Mouse (Mus musculus) stomach, postnatal 0 days (tissue): ENCODE data around the gene Ptprk. TPM values are rescaled to one million over a fixed set of nuclear protein-coding genes. Genes with fewer than 3 reads are reported as not detected.

ENCODE experiments used
- ATAC-seq: fragments of 200-750 bp; cut with Nextera tagmentation; 2 replicates; pipeline ENCODE4 v1.8.0; 2017; ENCODE audit not compliant: low FRiP score, low TSS enrichment
- DNase-seq: peaks from one replicate; pipeline ENCODE4 v3.0.0-alpha.2; 2016; ENCODE audit warnings: low spot score
- H3K27ac ChIP-seq: fragments of 300-500 bp; sonication (generic); replicated peaks from 2 replicates; pipeline ENCODE4 v1.5.1; 2014; ENCODE audit warnings: mild to moderate bottlenecking, control low read depth
- H3K27me3 ChIP-seq: fragments of 300-500 bp; sonication (generic); 2 replicates; pipeline ENCODE4 v1.6.1; 2014; ENCODE audit warnings: low read length; ENCODE audit not compliant: control insufficient read depth, insufficient read depth
- H3K36me3 ChIP-seq: fragments of 300-500 bp; sonication (generic); 2 replicates; pipeline ENCODE4 v1.6.1; 2014; ENCODE audit warnings: low read length, mixed read lengths; ENCODE audit not compliant: control insufficient read depth, insufficient read depth
- H3K4me1 ChIP-seq: fragments of 300-500 bp; sonication (generic); replicated peaks from 2 replicates; pipeline ENCODE4 v1.6.1; 2014; ENCODE audit warnings: antibody characterized with exemption; ENCODE audit not compliant: control insufficient read depth, insufficient read depth
- H3K4me2 ChIP-seq: fragments of 300-500 bp; sonication (generic); replicated peaks from 2 replicates; pipeline ENCODE4 v1.6.1; 2014; ENCODE audit warnings: low read depth, mild to moderate bottlenecking, control low read depth, moderate library complexity
- H3K4me3 ChIP-seq: fragments of 300-500 bp; sonication (generic); 2 replicates; pipeline ENCODE4 v1.5.1; 2014; ENCODE audit warnings: low read depth, low read length, control low read depth
- H3K9ac ChIP-seq: fragments of 300-500 bp; sonication (generic); 2 replicates; pipeline ENCODE4 v1.6.1; 2014; ENCODE audit warnings: mild to moderate bottlenecking, low read length, control low read depth, mixed read lengths
- H3K9me3 ChIP-seq: fragments of 300-500 bp; sonication (generic); 2 replicates; pipeline ENCODE4 v1.6.1; 2016; ENCODE audit warnings: low read length; ENCODE audit not compliant: control insufficient read depth
- CTCF ChIP-seq: IDR thresholded peaks from 2 replicates; pipeline ENCODE4 v1.5.1; 2016; ENCODE audit warnings: antibody characterized with exemption, low read depth, mild to moderate bottlenecking, moderate library complexity
- EP300 ChIP-seq: optimal IDR thresholded peaks from 2 replicates; pipeline ENCODE3; 2016; ENCODE audit warnings: antibody characterized with exemption
- WGBS: fragments of 180-500 bp; shearing (Covaris S2); extraction: QIAGEN DNeasy Blood & Tissue Kit; methylation state at CpG from one replicate; pipeline ENCODE4 v1.1.7; 2014; 5-methylcytosine and 5-hydroxymethylcytosine counted together
- polyA plus RNA-seq: library from polyadenylated mRNA; unstranded; fragments of >200 nt; fragmentation: Nextera tagmentation; extraction: Ambion mirVana; gene quantifications from 2 replicates; pipeline ENCODE4 v1.2.1, GENCODE M21; 2015

Gene Ptprk
- polyA plus RNA-seq, 1 experiment from 2014 or later = 26.9 TPM

- Histone ChIP-seq H3K27me3 (no peaks in the 10 kb centered on the region), H3K9me3 (no peaks in the 10 kb centered on the region), H3K4me3 (no peak overlapping the region), H3K4me1 (no peaks in the 10 kb centered on the region), H3K4me2 (no peak overlapping the region), H3K9ac (no peak overlapping the region), H3K27ac (no peak overlapping the region), H3K36me3 (no peaks in the 10 kb centered on the region)
- ATAC-seq (no peak), DNase-seq (no peak)
- WGBS = 84% methylated on average over 3 of the region's 3 CpGs
- TF ChIP-seq EP300 (no peak), CTCF (no peak)
Observed at GRCm38 (mm10) chr10:28564110-28564674, 489.6 kb downstream of the Ptprk start.

DNA sequence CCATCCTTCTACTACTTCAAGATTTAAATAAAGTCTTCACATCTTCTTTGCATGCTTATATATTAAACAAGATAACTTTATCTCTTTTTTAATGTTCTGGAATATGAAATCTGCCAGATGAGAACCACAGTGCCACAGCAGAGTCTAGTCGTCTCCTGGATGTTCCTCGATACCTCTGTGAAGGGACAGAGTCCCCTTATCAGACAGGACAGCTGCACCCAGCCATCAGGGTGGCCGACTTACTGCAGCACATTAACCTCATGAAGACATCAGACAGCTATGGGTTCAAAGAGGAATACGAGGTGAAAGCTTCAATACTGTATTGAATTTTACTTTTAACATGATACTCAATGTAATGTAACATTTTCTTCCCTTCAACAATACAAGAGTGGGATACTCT lies 491.8 kb downstream of the Ptprk start:
- Histone ChIP-seq H3K27me3 (no peaks in the 10 kb centered on the region), H3K27ac (no peak overlapping the region), H3K9me3 (no peaks in the 10 kb centered on the region), H3K4me1 (no peaks in the 10 kb centered on the region), H3K4me3 (no peak overlapping the region), H3K9ac (no peak overlapping the region), H3K36me3 (no peaks in the 10 kb centered on the region), H3K4me2 (no peak overlapping the region)
- no peak for ATAC-seq
- 89% methylated on average over 4 of the region's 4 CpGs for WGBS
- no peak for DNase-seq
- TF ChIP-seq CTCF = no peak

- Histone ChIP-seq H3K4me1 (no peaks in the 10 kb centered on the region), H3K36me3 (no peaks in the 10 kb centered on the region), H3K4me3 (no peak overlapping the region), H3K4me2 (no peak overlapping the region), H3K9ac (no peak overlapping the region), H3K27ac (no peak overlapping the region), H3K9me3 (no peaks in the 10 kb centered on the region), H3K27me3 (no peaks in the 10 kb centered on the region)
- no peak for ATAC-seq
- TF ChIP-seq EP300 (no peak), CTCF (no peak)
- no peak for DNase-seq
- 94% methylated on average over 2 of the region's 2 CpGs for WGBS
Observed at GRCm38 (mm10) chr10:28566828-28567227, 492.2 kb downstream of the Ptprk start.

GRCm38 (mm10) chr10:28567441-28567840 lies 492.8 kb downstream of the Ptprk start:
- no peaks in the 10 kb centered on the region for H3K36me3 ChIP-seq
- H3K9me3 ChIP-seq = no peaks in the 10 kb centered on the region
- ATAC-seq = no peak
- no peak for TF ChIP-seq EP300
- H3K27me3 ChIP-seq = no peaks in the 10 kb centered on the region
- no peak overlapping the region for H3K9ac ChIP-seq
- H3K4me1 ChIP-seq = no peaks in the 10 kb centered on the region
- 82% methylated on average over 3 of the region's 3 CpGs for WGBS
- no peak overlapping the region for H3K27ac ChIP-seq
- no peak overlapping the region for H3K4me2 ChIP-seq
- DNase-seq = no peak
- no peak overlapping the region for H3K4me3 ChIP-seq

- Histone ChIP-seq H3K4me1 (no peaks in the 10 kb centered on the region), H3K9ac (no peak overlapping the region), H3K36me3 (no peaks in the 10 kb centered on the region), H3K9me3 (no peaks in the 10 kb centered on the region), H3K27ac (no peak overlapping the region), H3K27me3 (no peaks in the 10 kb centered on the region), H3K4me2 (no peak overlapping the region), H3K4me3 (no peak overlapping the region)
- WGBS = 90% methylated on average over 5 of the region's 5 CpGs
- TF ChIP-seq EP300 (no peak), CTCF (no peak)
- no peak for DNase-seq
- ATAC-seq = no peak
Observed at GRCm38 (mm10) chr10:28568047-28568446, 493.4 kb downstream of the Ptprk start.

DNA sequence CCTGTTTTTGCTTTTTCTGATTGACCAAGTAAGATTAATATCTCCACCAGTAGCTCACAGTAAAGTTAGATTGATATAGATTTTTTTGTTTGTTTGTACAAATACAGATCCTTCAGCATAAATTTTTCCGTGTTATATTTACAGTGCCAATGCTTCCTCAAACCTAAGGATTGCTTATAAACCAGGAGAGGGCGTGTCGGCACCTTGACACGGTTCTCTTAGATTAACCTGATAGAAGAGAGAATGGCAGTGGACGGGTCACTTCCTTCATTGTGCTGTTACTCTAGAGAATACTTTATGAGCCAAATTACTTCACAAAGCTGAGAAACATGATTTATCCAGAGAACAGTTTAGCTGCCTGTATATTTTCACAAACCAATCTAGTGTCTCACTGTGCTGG lies 505.0 kb downstream of the Ptprk start:
- DNase-seq (no peak), ATAC-seq (no peak)
- H3K9ac ChIP-seq = no peak overlapping the region
- H3K4me3 ChIP-seq = no peak overlapping the region
- no peaks in the 10 kb centered on the region for H3K27me3 ChIP-seq
- H3K4me1 ChIP-seq = no peaks in the 10 kb centered on the region
- H3K27ac ChIP-seq = no peak overlapping the region
- TF ChIP-seq EP300 = no peak
- TF ChIP-seq CTCF = peak; percentile 38
- H3K9me3 ChIP-seq = no peaks in the 10 kb centered on the region
- H3K36me3 ChIP-seq = peaks cover 4% of the 10 kb centered on the region; the same call in 1 of the 2 replicates
- 58% methylated on average over 5 of the region's 5 CpGs for WGBS
- H3K4me2 ChIP-seq = no peak overlapping the region
